Mouse (Mus musculus) cerebellum, adult 2 months (tissue): ENCODE measurements at regions not wholly inside any gene's neighbourhood (a gene's known extent, or its start where the extent isn't known, plus 50 kb on each side); places are given as distances from the start of the nearest gene placed in this dataset.

Source experiments
- CTCF ChIP-seq: fragments of 200-500 bp; IDR thresholded peaks from 2 replicates; pipeline ENCODE4 v1.5.1; 2011; ENCODE audit warnings: low read depth, mild to moderate bottlenecking, control low read depth, low read length, moderate library complexity, borderline replicate concordance; ENCODE audit not compliant: insufficient read depth
- POLR2A ChIP-seq: fragments of 200-500 bp; IDR thresholded peaks from 2 replicates; pipeline ENCODE4 v1.6.1; 2011; ENCODE audit warnings: low read length, control low read depth, borderline replicate concordance; ENCODE audit not compliant: insufficient read depth

DNA sequence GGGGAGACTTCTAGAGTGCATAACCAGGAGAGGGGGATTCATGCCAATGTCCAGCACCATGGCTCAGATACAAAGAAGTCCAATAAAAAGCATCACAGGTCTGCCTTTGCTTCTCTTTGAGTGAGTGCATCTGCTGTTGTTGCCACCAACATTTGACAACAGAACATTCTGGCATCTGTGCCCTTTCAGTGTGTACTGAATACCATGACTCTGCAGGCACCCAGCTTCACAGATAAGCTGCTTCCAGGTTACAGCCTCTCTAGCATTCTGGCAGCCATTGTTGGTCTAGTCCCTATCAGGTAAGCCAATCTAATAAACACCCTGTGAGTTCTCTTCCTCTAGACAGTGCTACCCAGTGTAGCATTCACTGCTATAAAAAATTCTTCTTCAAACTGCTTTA is 160.4 kb upstream of the AI593442 start:
- TF ChIP-seq CTCF: no peak
- no peak for TF ChIP-seq POLR2A
